Mouse (Mus musculus) intestine, embryonic 16.5 days (tissue): ENCODE measurements at regions not wholly inside any gene's neighbourhood (a gene's known extent, or its start where the extent isn't known, plus 50 kb on each side); places are given as distances from the start of the nearest gene placed in this dataset.
"Not testable (repeated sequence)": the region's sequence is repeated elsewhere in the genome, so short reads cannot be mapped to it uniquely, and the experiment has no call there.

Experiments
- ATAC-seq: fragments of 200-750 bp; cut with Nextera tagmentation; 2 replicates; pipeline ENCODE4 v1.8.0; 2017; ENCODE audit warnings: moderate TSS enrichment, moderate library complexity
- H3K27ac ChIP-seq: fragments of 300-500 bp; sonication (generic); 2 replicates; pipeline ENCODE4 v1.5.1; 2014; ENCODE audit warnings: mild to moderate bottlenecking, low read length
- H3K27me3 ChIP-seq: fragments of 300-500 bp; sonication (generic); replicated peaks from 2 replicates; pipeline ENCODE4 v1.6.1; 2014; ENCODE audit warnings: low read length, control low read depth, mixed read lengths; ENCODE audit not compliant: control insufficient read depth, insufficient read depth
- H3K36me3 ChIP-seq: fragments of 300-500 bp; sonication (generic); 2 replicates; pipeline ENCODE4 v1.6.1; 2014; ENCODE audit warnings: low read length, control low read depth; ENCODE audit not compliant: control insufficient read depth, insufficient read depth
- H3K4me1 ChIP-seq: fragments of 300-500 bp; sonication (generic); 2 replicates; pipeline ENCODE4 v1.6.1; 2014; ENCODE audit warnings: low read length, control low read depth, mixed read lengths; ENCODE audit not compliant: control insufficient read depth, insufficient read depth
- H3K4me2 ChIP-seq: fragments of 300-500 bp; sonication (generic); 2 replicates; pipeline ENCODE4 v1.6.1; 2014; ENCODE audit warnings: low read depth, low read length, control low read depth
- H3K4me3 ChIP-seq: fragments of 300-500 bp; sonication (generic); 2 replicates; pipeline ENCODE4 v1.5.1; 2014; ENCODE audit warnings: mild to moderate bottlenecking, low read length
- H3K9ac ChIP-seq: fragments of 300-500 bp; sonication (generic); 2 replicates; pipeline ENCODE4 v1.6.1; 2014; ENCODE audit warnings: low read depth, low read length
- H3K9me3 ChIP-seq: fragments of 300-500 bp; sonication (generic); 2 replicates; pipeline ENCODE4 v1.6.1; 2016; ENCODE audit warnings: low read length, control low read depth; ENCODE audit not compliant: control insufficient read depth
- WGBS: fragments of 180-500 bp; shearing (Covaris S2); extraction: QIAGEN DNeasy Blood & Tissue Kit; methylation state at CpG from one replicate; pipeline ENCODE4 v1.1.7; 2014; 5-methylcytosine and 5-hydroxymethylcytosine counted together

DNA sequence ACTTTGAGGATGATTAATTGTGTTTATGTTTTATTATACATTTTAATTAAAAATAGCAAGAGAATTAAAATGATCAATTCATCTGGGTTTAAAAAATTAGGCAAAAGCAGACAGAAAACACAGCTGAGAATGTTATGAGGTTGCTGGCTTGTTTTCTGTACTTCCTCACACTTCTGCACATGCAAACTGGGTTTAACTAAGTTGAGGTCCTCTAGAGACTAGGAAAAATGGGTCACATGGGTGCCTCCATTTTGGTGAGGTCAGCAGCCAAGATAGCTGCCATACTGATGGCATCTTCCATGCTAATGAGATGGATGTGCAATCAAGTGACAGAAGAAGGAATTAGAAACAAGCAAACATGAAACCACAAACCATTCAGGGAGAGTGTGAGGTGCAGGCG, 64.7 kb upstream of the Gm5150 start:
- Histone ChIP-seq H3K27ac (no peak overlapping the region), H3K4me2 (no peak overlapping the region), H3K36me3 (no peaks in the 10 kb centered on the region), H3K9ac (no peak overlapping the region), H3K4me1 (no peaks in the 10 kb centered on the region), H3K4me3 (no peak overlapping the region), H3K9me3 (no peaks in the 10 kb centered on the region), H3K27me3 (no peaks in the 10 kb centered on the region)
- no peak for ATAC-seq
- WGBS, result 93% methylated on average over 1 of the region's 1 CpGs

GRCm38 (mm10) chr3:16057709-16058108, 51.5 kb upstream of the Gm5150 start:
- H3K9me3 ChIP-seq, H3K27me3 ChIP-seq, H3K4me2 ChIP-seq, H3K9ac ChIP-seq, H3K36me3 ChIP-seq, ATAC-seq, H3K27ac ChIP-seq, H3K4me1 ChIP-seq, H3K4me3 ChIP-seq: not testable (repeated sequence)
- 80% methylated on average over 5 of the region's 5 CpGs for WGBS
